Mouse (Mus musculus): ENCODE measurements around the gene Fryl.
A peak's percentile ranks its signal among the peaks of the same experiment; 100 is the strongest.

The Fryl gene

DNA sequence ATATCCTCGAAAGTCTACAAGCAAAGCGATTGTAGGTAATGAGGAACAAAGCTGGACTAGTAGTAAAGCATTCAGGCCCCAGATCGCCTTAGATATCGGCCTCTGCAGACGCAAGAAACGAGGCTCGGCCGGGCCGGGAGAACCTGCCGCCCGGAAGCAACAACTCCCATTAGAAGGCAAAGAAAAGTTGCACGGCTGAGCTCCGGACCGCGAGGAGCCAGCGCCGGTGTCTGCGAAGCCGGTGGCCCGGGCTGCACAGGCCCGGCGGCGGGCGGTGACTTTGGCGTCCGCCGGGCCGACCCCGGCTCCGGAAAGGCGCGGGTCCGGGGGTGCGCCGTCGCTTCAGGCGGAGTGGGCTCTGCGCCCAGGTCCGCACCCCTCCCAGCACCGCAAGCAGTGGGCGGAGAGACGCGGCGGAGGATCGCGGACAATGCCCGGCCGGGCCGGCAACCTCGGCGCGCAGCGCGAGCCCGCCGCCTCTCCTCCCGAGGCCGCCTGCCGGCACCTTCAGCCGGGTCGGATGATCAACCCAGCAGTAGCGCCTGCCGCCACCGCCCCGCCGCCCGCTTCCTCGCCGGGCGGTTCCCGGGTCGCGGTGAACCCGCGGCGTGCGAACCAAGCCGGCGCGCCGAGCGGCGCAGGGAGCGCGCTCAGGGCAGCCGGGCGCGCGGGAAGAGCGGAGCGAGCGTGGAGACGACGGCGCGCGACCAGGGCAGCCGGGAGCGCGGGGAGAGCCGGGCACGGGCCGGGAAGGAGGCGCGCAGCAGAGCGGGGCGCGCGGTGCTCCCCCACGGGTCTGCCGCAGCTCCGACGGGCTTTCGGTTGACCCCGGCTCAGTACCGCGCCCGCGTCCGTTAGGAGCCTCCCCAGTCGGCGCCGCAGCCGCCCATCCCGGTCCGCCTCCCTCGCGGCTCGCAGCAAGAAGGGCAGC is 833 bp downstream of the Fryl start:
- peak; percentile 75 for DNase-seq

- DNase-seq: no peak
These were observed 1.8 kb downstream of the Fryl start for GRCm38 (mm10) chr5:73254660-73255059.

GRCm38 (mm10) chr5:73252739-73253138 is 3.7 kb downstream of the Fryl start:
- no peak for DNase-seq

- no peak for DNase-seq
These were observed 7.1 kb downstream of the Fryl start for GRCm38 (mm10) chr5:73249341-73249740.

GRCm38 (mm10) chr5:73248211-73248610 is 8.2 kb downstream of the Fryl start:
- peak; percentile 49 for DNase-seq

DNA sequence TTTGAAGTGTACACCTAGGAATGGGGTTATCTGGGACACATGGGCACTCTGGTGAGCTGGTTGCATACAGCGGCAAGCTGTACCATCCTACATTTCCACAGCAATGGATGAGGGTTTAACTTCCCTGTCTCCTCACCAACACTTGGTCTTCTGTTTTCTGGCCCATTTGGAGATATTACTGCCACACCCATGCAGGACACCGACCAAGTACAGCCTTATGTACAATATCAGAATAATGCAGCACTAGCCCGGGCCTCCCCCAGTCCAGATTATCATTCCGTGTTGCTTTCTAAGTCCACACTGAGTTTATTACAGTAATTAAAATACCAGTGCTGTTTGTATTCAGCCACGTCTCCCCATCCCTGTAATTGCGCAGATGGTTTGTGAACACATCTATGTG is 10.0 kb downstream of the Fryl start:
- no peak for DNase-seq

DNA sequence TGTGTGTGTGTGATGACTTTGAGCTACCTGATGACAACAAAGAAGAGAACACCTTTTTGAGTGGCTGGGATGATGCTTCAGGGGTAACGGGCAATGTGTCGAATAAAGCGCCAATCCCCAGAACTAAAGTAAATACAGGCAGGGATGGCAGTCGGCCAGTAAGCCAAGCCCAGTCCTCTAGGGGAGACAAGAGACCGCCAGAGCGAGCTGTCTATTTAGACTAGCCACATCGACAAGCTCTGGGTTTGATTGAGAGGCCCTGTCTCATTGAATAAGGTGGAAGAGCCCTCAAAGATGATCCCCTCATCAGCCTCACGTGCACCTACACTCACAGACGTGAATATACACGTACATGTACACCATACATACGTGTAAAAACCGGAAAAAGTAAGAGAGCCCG is 12.0 kb downstream of the Fryl start:
- DNase-seq: no peak

DNA sequence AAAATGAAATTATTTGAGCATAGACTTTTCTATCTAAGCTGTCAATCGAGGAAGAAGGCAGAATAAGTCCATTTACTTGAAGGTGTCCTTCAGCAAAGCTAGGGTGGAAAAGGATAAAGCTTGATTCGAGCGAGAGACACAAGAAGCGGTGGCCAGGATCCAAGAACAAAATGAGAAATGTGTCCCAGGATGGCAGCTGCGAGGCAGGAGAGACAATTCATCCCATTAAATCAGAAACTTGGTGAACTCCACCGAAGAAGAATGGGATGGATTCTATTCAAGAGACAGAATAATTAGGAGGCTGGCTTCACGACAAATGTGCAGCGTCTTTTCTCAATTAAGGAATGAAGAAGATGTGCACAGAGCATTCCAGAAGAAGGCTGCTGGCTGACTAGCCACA is 14.5 kb downstream of the Fryl start:
- no peak for DNase-seq

GRCm38 (mm10) chr5:73241332-73241731 is 15.1 kb downstream of the Fryl start:
- DNase-seq: no peak

DNA sequence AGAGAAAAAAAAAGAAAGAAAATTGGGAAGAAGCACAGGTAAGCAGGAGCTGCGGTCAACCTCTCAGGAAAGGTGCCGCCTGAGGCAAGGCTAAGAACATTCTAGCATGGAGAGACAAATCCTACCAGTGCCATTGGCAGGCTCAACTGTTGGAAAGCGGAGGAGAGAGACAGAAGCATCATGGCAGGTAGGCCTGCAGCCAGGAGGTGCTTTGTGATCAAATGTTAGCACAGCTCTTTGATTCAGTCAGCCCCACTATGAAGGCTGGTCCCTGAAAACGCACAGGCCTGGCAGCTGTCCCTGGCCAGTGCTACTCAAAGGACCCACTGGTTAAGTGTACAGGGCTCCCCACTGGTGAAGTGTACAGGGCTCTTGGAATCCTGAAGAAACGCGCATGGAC is 16.0 kb downstream of the Fryl start:
- DNase-seq: no peak

DNA sequence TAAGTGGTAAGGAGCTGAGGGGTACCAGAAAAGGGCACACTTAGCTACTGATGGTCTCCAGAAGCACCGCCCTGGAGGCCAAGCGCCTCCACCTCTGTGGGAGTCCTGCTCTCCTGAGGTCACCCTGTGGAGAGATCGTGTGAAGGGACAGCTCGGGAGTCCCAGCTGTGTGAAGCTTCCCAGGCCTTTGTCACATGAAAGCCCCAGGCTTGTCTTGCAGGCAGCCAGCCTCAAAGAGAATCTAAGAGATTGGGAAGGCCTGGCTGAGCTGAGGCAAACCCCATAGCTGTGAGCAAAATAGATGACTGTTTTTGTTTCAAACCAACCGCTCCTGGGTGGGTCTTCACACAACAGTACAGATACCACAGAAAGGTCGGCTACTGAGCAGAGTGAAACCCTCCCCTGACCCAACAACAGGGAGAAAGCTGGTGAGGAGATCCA is 19.5 kb downstream of the Fryl start:
- peak; percentile 61 for DNase-seq

DNA sequence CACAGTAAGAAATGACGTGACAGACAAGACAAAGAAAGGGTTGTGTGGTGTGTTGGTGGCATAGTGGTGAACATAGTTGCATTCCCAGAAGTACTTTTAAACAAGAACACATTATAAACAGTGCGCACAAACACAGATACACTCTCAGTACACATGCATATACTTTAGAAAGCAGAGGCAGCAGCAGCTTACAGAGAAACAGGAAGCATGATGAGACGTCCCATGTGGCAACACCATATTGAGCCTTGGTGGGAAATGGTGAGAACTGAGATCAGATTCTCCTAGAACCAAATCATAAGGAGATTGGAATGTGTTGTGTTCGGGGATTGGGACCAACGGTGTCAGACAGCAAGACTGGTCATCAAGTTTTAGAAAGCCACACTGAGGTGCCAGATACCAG is 21.2 kb downstream of the Fryl start:
- no peak for DNase-seq

DNA sequence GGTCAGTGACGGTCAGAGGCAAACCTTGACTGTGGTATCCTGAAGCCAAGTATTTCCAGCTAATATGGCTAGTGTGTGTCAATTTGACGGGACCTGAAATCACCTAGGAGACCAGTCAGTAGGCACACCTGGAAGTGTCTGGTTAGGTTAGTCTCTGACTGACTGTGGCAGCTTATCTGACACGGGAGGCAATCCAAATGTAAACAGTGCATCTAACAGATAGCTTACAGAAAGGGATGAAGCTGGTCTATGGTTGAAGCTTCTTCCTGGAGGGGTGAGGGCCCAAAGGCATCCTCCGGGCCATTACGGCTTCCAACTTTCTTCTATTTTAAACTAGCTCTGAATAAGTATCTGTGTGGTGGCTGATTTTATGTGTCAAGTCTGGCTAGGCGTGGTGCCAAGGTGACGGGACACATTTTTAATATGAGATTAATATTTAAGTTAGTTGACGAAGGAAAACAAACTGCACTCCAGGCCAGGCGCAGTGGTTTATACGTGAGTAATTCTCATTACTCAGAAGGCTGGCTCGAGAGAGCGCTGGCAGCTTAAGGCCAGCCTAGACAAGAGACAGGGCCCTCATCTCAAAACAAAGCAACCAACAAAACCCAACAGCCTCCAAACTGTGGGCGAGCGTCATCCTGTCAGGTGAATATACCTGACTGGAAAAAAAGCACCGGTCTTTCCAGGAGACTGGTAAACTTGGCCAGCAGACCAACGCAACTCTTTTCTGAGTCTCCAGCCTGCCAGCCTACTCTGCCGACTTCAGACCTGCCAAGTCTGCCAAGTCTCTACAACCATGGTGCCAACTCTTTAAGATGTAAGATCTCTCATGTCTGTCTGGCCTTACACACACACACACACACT is 23.2 kb downstream of the Fryl start:
- no peak for DNase-seq

DNA sequence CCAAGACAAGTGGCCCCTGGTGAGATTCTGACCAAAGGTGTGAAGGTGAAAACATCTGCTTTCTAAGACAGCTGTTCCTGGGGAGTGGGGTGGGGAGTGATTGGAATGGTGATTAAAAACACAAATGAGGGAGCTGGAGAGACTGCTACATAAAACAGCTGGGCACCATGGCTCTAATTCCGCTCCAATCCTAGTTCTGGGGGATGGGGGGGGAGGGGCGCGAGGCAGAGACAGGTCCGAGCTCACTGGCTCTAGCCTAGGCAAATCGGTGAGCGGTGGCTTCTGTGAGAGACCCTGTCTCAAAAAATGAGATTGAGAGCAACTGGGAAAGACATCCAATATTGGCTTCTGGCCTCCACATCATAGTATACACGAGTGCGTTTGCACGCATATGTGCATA is 24.2 kb downstream of the Fryl start:
- no peak for DNase-seq

GRCm38 (mm10) chr5:73231835-73232234 is 24.6 kb downstream of the Fryl start:
- no peak for DNase-seq

- DNase-seq: no peak
These were observed 26.2 kb downstream of the Fryl start for GRCm38 (mm10) chr5:73230171-73230570.

DNA sequence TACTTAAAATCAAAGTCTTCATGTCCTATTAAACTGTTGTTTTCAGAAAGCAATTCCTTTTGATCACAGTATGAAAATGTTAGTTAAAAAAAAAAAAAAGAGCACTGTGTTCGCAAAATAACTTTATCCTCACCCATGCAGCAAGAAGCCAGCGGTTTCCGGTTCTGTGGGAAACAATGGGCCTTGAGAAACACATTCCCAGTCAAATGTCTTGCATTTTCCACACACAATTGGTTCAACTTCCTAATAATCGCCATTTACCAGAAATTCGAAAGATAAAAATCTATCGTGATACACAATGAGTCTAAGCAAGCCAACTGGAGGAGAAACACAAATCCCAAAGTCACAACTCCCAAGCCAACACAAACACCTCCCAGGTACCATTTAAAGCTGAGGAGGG is 27.0 kb downstream of the Fryl start:
- no peak for DNase-seq

GRCm38 (mm10) chr5:73228291-73229049 is 27.9 kb downstream of the Fryl start:
- DNase-seq: peak; percentile 61

GRCm38 (mm10) chr5:73227518-73228101 is 28.8 kb downstream of the Fryl start:
- DNase-seq: peak; percentile 38

DNA sequence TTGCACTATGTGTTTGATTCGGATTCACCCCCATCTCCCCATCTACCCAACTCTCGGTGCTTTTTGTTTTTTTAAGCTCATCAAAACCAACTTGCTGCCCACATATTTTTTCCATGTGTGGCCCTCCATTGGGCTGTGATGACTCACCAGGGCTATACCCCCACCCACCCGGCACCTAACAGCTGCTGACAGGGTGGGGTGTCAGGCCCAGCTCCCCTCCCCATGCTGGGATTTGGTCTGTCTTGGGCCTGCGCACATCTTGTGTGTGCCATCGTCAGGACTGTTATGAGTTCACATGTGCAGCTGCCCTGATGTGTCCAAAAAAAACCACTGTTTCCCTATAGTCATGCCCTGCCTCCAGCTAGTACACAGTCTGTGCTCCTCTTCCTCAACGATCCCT is 33.4 kb downstream of the Fryl start:
- DNase-seq: no peak

GRCm38 (mm10) chr5:73222397-73222796 is 34.0 kb downstream of the Fryl start:
- DNase-seq: peak; percentile 50

DNA sequence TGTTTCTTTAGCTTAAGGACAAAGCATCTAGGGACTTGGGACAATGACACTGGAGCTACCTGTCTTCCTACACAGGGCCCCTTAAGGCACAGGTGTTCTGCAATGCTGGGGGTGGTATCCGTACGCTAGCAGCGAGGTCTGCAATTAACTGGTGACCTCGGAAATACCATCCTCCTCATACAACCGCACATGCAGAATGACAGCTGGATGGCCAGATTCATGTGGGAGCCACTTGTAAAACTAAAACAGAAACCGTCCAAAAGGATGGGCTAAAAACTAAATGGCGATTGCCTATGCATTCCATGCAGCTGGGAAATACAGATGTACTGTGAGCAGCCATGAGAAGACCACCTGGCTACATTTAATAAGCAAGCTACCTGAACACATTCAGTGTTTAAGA is 34.6 kb downstream of the Fryl start:
- no peak for DNase-seq

DNA sequence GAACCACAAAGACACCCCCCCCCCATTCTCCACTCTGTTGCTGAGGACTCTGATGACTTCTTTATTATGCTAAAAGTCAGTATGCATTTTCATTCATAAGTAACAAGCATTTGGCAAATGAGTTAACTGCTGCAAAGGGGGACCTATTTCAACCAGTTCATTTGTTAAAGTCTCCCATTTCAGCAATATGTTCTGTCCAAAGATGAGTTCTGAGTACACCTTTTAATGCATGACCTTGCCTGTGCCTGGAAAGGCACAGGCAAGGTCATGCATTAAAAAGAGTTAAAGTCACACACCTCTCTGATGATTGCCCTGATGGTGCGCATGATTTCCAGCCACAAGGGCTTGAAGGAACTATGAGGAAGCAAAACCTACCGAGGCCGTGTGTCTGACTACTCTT is 36.7 kb downstream of the Fryl start:
- DNase-seq: no peak
